Mouse (Mus musculus): ENCODE measurements around the gene Onecut1.

DNA sequence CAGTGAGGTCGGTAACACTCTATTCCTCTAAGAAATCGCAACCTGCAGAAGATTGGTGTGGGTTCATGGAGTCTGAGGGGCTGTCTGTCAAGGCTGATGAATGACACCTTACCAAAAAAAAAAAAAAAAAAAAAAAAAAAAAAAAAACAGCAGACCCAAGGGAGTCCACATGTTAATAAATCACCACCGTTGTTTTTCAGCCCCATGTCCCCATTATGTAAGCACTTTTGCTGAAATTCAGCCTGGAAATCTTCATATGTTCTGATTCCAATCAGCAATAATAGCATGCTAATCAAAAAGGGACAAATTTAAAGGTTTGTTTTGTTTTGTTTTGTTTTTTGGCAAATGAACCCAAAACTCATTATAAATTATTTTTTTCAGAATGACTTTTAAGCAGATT is 53.9 kb downstream of the Onecut1 start:
- TF ChIP-seq CTCF (IDR thresholded peaks at IDR 0.05; ENCODE audit: extremely low read depth, insufficient read depth, low read length) (no peak), POLR2A (IDR thresholded peaks at IDR 0.05; ENCODE audit: extremely low read depth, insufficient read depth, low read length) (no peak)

Measured in cortical plate, adult 2 months (tissue).